Mouse (Mus musculus) liver, embryonic 13.5 days (tissue): ENCODE results near the gene Erf. TPM values are rescaled to one million over a fixed set of nuclear protein-coding genes. Genes with fewer than 3 reads are reported as not detected.

Experiments
- ATAC-seq: fragments of 200-750 bp; cut with Nextera tagmentation; 2 replicates; pipeline ENCODE4 v1.8.0; 2017; ENCODE audit warnings: low read depth, mild to moderate bottlenecking, moderate number of reproducible peaks, moderate library complexity
- DNase-seq: peaks from one replicate; pipeline ENCODE4 v3.0.0; 2022
- H3K27ac ChIP-seq: fragments of 300-500 bp; sonication (generic); 2 replicates; pipeline ENCODE4 v1.5.1; 2015; ENCODE audit warnings: moderate library complexity, mild to moderate bottlenecking, inconsistent platforms
- H3K27me3 ChIP-seq: fragments of 300-500 bp; sonication (generic); 2 replicates; pipeline ENCODE4 v1.6.1; 2015; ENCODE audit warnings: mild to moderate bottlenecking, inconsistent platforms
- H3K36me3 ChIP-seq: fragments of 300-500 bp; sonication (generic); 2 replicates; pipeline ENCODE4 v1.6.1; 2015; ENCODE audit warnings: mild to moderate bottlenecking, inconsistent platforms
- H3K4me1 ChIP-seq: fragments of 300-500 bp; sonication (generic); replicated peaks from 2 replicates; pipeline ENCODE4 v1.6.1; 2015; ENCODE audit warnings: inconsistent platforms
- H3K4me2 ChIP-seq: fragments of 300-500 bp; sonication (generic); 2 replicates; pipeline ENCODE4 v1.6.1; 2015; ENCODE audit warnings: inconsistent platforms, mild to moderate bottlenecking, moderate library complexity
- H3K4me3 ChIP-seq: fragments of 300-500 bp; sonication (generic); replicated peaks from 2 replicates; pipeline ENCODE4 v1.5.1; 2015; ENCODE audit warnings: mild to moderate bottlenecking, inconsistent platforms
- H3K9ac ChIP-seq: fragments of 300-500 bp; sonication (generic); 2 replicates; pipeline ENCODE4 v1.6.1; 2015; ENCODE audit warnings: mild to moderate bottlenecking, inconsistent platforms
- H3K9me3 ChIP-seq: fragments of 300-500 bp; sonication (generic); replicated peaks from 2 replicates; pipeline ENCODE4 v1.6.1; 2016; ENCODE audit warnings: inconsistent platforms
- WGBS: fragments of 180-500 bp; shearing (Covaris S2); methylation state at CpG from one replicate; pipeline ENCODE4 v1.1.7; 2015; ENCODE audit not compliant: insufficient replicate concordance; 5-methylcytosine and 5-hydroxymethylcytosine counted together
- polyA plus RNA-seq: library from polyadenylated mRNA; unstranded; fragments of >200 nt; fragmentation: Nextera tagmentation; extraction: Ambion mirVana; gene quantifications from 2 replicates; pipeline ENCODE4 v1.2.1, GENCODE M21; 2015

The Erf gene
- polyA plus RNA-seq, 1 experiment from 2014 or later = 4.3 TPM

DNA sequence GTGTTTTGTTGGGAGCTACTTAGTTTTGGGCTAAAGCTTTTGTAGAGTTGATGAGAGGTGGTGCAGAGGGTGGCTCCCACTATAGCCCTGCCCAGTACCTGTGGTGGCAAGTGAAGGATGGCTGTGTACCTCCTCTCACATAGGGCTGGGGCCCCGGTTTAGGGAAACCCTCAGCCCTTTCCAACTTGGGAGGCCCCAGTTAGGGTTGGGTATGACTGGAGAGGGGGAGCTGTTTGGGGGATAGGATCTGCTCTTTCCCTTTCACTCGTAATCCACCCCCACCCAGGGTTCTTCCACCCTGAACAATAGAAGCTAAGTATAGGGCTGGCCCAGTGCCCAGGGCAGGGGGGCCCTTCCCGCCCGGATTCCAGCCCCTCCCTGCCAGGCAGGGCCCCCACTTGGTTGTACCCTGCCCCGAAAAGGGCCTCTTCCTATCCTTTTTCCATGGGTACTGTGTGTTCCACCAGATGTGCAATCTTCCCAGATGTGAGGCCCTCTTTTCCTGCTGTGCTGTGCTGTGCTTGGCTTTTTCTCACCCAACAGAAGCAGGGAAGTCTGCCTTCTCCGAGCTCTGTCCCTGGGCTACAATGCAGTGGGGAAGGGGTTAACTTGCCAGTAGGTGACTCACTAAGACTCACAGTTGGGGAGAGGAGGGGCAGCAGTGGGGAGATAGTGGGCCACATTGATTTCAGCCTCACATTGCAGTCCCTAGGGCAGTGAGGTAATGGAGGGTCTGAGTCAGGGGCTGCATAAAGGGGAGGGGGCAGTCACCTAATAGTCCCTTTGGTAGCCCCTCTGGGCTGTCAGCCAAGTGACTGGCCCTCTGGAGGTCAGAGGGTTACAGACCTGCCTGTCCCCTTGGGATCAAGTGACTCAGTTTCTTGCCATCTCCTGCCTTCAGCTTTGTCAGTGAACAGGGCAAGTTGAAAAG lies 29.6 kb upstream of the Erf start:
- peaks cover 89% of the 10 kb centered on the region for H3K4me1 ChIP-seq
- peak overlapping the region; percentile 96 for H3K27ac ChIP-seq
- H3K36me3 ChIP-seq = peaks cover 9% of the 10 kb centered on the region
- H3K4me3 ChIP-seq = peak overlapping the region; percentile 87
- no peak for DNase-seq
- ATAC-seq = no peak
- H3K9me3 ChIP-seq = no peaks in the 10 kb centered on the region
- H3K27me3 ChIP-seq = no peaks in the 10 kb centered on the region
- peak overlapping the region; percentile 99 for H3K4me2 ChIP-seq
- under 1% methylated on average over 6 of the region's 6 CpGs for WGBS
- H3K9ac ChIP-seq = peak overlapping the region; percentile 83

DNA sequence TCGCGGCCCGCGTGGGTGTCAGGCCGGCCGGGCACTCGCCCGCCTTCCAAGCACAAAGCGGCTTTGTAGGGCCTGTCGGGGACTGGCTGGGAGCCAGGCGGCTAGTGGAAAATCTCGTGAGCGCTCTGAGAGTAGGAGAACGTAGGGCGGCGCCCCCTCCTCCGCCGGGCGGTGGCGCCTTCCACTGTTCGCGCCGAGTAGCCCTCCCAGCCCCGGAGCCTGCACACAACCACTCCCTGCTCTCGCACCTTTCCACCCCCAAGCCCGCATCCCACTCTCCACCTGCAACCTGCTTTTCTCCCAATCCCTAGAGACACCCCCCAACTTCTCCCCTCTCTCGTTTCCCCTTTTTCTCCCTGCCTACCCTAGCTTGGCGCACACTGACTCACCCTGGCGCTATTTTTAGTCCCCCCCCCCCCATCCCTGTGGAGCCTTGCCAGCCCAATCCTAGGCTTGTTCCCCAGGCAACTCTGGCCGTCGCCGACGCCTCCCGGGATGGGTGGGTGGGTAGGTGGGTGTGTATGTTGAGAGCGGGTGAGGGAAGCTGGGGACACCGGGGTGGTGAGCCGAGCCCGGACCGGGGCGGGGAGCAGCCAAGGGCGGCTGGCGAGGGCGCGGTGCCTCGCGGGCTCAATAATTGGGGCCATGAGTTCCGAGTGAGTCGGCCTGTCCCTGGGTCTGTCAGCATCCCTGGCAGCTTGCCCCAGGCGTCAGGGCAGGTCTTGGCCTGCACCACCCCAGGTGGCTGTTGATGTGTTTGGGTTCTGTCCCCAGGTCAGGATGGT lies 28.7 kb upstream of the Erf start:
- H3K27me3 ChIP-seq = no peaks in the 10 kb centered on the region
- peaks cover 89% of the 10 kb centered on the region for H3K4me1 ChIP-seq
- H3K9me3 ChIP-seq = no peaks in the 10 kb centered on the region
- DNase-seq (peak; percentile 74), ATAC-seq (peak; percentile 52)
- H3K27ac ChIP-seq = peak overlapping the region; percentile 96
- H3K4me3 ChIP-seq = peak overlapping the region; percentile 87
- H3K36me3 ChIP-seq = 0 out of 2 replicates have a peak, but pooled peaks cover 3% of the 10 kb centered on the region
- 2% methylated on average over 47 of the region's 49 CpGs for WGBS
- peak overlapping the region; percentile 99 for H3K4me2 ChIP-seq
- peak overlapping the region; percentile 83 for H3K9ac ChIP-seq

DNA sequence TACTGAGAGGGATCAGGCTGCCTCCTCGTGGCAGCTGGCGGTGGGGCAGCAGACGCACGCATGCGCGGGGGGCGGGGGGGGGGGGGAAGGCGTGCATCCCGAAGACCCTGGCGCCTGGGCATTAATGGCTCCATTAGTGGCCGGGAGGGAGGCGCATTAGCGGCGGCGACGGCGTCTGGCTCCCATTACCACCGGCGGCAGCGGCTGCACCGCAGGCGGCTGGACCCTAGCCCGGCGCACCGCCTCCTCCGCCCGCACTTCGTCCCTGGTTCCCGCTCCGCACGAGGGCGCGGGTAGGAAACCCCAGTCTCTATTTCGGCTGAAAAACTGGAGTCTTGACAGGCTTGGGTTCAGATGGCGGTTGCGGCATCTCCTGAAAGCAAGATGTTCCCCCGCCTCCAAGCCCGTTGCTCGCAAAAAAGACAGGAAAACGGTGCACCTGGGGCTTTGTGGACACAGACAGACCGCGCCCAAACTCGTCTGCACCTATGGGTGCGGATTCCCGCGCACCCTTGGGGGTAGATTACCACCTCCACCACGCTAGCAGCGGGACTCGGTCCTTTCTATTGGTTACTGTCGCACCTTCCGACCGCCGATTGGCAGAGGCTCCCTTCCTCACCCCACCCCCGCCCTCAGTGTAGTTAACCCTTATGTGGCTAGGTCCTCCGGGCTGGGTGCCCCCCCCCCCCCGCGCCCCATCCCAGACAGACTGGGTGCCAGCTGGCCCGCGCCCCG lies 27.9 kb upstream of the Erf start:
- no peaks in the 10 kb centered on the region for H3K9me3 ChIP-seq
- H3K4me1 ChIP-seq = peaks cover 89% of the 10 kb centered on the region
- ATAC-seq (peak; percentile 66), DNase-seq (peak; percentile 87)
- peak overlapping the region; percentile 99 for H3K4me2 ChIP-seq
- WGBS = under 1% methylated on average over 59 of the region's 60 CpGs
- H3K27me3 ChIP-seq = no peaks in the 10 kb centered on the region
- H3K36me3 ChIP-seq = 0 out of 2 replicates have a peak, but pooled peaks cover 3% of the 10 kb centered on the region
- peak overlapping the region; percentile 87 for H3K4me3 ChIP-seq
- peak overlapping the region; percentile 83 for H3K9ac ChIP-seq
- peak overlapping the region; percentile 96 for H3K27ac ChIP-seq

DNA sequence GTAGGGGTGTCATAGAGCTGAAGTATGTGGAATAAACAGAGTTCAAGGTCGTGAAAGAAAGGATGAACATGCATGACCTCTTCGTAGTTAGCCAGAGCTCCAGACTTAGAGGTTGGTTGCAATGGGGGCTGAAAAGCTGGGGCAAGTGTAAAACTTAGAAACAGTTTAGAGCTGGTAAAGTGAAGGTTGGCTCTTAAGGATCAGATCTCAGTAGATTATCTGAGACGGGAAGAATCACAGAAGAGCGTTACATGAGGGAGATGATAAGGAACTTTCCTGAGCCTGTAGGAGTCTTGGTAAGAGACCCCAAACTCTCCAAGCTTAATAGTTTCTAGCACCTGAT lies 27.4 kb upstream of the Erf start:
- peaks cover 89% of the 10 kb centered on the region for H3K4me1 ChIP-seq
- peaks cover 8% of the 10 kb centered on the region for H3K36me3 ChIP-seq
- H3K9ac ChIP-seq = peak overlapping the region; percentile 83
- 8% methylated on average over 4 of the region's 4 CpGs for WGBS
- no peaks in the 10 kb centered on the region for H3K9me3 ChIP-seq
- peak overlapping the region; percentile 96 for H3K27ac ChIP-seq
- ATAC-seq (no peak), DNase-seq (no peak)
- peak overlapping the region; percentile 87 for H3K4me3 ChIP-seq
- H3K27me3 ChIP-seq = no peaks in the 10 kb centered on the region
- H3K4me2 ChIP-seq = peak overlapping the region; percentile 99

DNA sequence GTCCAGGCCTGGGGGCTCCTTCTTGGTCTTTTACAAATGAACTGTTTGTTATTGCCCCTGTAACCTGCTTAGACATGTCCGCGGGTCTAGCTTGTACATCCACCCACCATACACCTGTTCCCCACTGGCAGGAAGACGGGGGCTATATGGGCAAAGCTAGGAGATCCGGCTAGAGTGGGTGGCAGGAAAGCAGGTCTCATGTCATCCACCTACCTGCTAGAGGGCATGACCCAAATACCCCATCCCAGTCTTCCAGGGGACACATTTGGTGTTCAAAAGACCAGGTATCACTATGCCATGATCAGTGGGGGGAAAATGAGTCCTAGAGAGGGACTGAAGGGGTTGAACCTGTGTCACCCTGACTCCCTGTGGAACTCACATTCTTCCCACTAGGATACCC lies 26.8 kb upstream of the Erf start:
- no peak for DNase-seq
- peak overlapping the region; percentile 96 for H3K27ac ChIP-seq
- H3K4me3 ChIP-seq = peak overlapping the region; percentile 87; the same call in 1 of the 2 replicates
- peak overlapping the region; percentile 83 for H3K9ac ChIP-seq
- H3K4me1 ChIP-seq = peaks cover 90% of the 10 kb centered on the region
- H3K27me3 ChIP-seq = no peaks in the 10 kb centered on the region
- H3K9me3 ChIP-seq = no peaks in the 10 kb centered on the region
- peaks cover 14% of the 10 kb centered on the region for H3K36me3 ChIP-seq
- H3K4me2 ChIP-seq = peak overlapping the region; percentile 99
- WGBS = 89% methylated on average over 4 of the region's 4 CpGs
- ATAC-seq = no peak

DNA sequence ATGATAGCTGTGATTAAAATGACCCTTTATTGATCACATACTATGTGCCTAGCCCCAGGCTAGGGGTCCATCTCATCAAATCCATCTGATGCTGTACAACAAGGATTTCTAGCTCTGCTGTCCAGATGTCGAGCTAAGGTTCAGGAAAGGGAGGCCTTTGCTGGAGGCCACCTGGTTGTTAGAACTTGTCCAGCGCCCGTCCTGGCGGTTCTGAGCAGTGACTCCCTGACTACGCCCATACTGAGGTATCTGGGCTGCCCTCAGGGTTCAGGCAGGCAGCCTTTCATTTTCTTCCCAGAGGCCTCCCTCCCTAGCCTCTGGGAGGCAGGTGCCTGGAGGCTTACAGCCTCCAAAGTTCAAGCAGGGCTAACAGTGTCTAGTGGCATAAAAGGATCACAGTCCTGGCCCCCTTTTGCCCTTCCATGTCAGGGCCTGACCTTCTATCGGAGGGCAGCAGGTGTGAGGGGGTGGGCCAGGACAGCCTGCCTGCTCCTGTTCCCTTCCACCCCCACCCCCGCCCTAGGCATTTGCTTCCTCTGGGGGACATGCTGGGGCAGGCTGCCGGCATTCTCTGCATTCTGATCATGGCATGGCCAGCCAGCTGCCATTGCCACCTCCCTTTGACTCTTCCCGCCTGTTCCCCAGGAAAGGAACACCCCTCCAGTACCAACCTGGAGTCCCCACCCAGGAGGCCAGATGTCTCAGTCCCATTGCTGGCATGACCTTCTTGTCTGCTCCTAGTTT lies 25.2 kb upstream of the Erf start:
- Histone ChIP-seq H3K36me3 (peaks cover 30% of the 10 kb centered on the region), H3K4me2 (peak overlapping the region; percentile 61), H3K9ac (peak overlapping the region; percentile 83), H3K4me1 (peaks cover 97% of the 10 kb centered on the region), H3K27me3 (no peaks in the 10 kb centered on the region), H3K27ac (peak overlapping the region; percentile 96), H3K4me3 (no peak overlapping the region), H3K9me3 (no peaks in the 10 kb centered on the region)
- no peak for ATAC-seq
- no peak for DNase-seq
- WGBS = 64% methylated on average over 9 of the region's 9 CpGs

DNA sequence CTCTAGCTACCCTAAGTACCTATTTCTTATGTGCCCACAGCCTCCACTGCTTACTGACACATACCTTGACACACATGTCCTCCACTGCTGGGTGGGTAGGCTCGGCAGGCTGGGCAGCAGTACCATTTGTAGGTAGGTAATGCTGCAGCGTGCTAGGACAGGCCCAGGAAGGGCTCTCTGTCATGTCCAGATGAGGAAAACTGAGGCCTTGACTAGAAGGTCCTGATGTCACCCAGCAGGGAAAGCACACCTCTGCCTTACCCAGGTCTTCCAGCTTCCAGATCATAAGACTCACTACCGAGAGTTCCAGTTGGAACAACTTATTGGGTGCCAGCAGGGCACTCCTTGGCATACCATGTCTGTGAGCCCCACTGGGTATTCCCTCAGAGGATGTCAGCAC lies 24.4 kb upstream of the Erf start:
- Histone ChIP-seq H3K4me2 (peak overlapping the region; percentile 61), H3K4me3 (peak overlapping the region; percentile 7; the same call in 1 of the 2 replicates)
- ATAC-seq = no peak

DNA sequence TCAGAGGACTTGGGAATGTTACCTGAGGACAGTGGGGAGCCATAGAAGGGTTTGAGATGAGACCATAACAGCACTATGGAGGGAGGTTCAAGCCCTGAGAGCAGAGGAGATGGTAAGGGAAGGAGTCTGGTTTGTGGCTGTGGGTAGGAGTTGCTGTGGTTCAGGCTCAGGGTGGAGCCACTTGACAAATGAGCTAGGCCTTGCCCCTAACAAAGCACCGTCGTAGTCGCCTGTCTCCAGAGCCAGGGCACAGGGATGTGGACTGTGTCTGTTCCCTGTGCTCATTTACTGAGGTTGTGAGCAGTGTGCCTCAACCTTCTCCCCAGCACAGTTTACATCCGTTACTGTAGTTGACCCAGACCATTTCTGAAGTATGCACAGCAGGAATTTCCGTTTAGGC lies 24.0 kb upstream of the Erf start:
- no peak for DNase-seq
- H3K4me1 ChIP-seq = peaks cover 97% of the 10 kb centered on the region
- H3K36me3 ChIP-seq = peaks cover 33% of the 10 kb centered on the region
- H3K27ac ChIP-seq = peak overlapping the region; percentile 96
- peak overlapping the region; percentile 83 for H3K9ac ChIP-seq
- no peaks in the 10 kb centered on the region for H3K9me3 ChIP-seq
- ATAC-seq = 0 out of 2 replicates have a peak, but pooled peaks have one; percentile 13
- peak overlapping the region; percentile 23 for H3K4me3 ChIP-seq
- no peaks in the 10 kb centered on the region for H3K27me3 ChIP-seq
- WGBS = 33% methylated on average over 5 of the region's 5 CpGs
- peak overlapping the region; percentile 61 for H3K4me2 ChIP-seq

More for the DNA sequence above, 24.4 kb upstream of the Erf start:
- Histone ChIP-seq H3K27me3 (no peaks in the 10 kb centered on the region), H3K36me3 (peaks cover 33% of the 10 kb centered on the region), H3K9ac (peak overlapping the region; percentile 83), H3K9me3 (no peaks in the 10 kb centered on the region), H3K27ac (peak overlapping the region; percentile 96), H3K4me1 (peaks cover 97% of the 10 kb centered on the region)
- WGBS = 88% methylated on average over 3 of the region's 3 CpGs
- DNase-seq = no peak

DNA sequence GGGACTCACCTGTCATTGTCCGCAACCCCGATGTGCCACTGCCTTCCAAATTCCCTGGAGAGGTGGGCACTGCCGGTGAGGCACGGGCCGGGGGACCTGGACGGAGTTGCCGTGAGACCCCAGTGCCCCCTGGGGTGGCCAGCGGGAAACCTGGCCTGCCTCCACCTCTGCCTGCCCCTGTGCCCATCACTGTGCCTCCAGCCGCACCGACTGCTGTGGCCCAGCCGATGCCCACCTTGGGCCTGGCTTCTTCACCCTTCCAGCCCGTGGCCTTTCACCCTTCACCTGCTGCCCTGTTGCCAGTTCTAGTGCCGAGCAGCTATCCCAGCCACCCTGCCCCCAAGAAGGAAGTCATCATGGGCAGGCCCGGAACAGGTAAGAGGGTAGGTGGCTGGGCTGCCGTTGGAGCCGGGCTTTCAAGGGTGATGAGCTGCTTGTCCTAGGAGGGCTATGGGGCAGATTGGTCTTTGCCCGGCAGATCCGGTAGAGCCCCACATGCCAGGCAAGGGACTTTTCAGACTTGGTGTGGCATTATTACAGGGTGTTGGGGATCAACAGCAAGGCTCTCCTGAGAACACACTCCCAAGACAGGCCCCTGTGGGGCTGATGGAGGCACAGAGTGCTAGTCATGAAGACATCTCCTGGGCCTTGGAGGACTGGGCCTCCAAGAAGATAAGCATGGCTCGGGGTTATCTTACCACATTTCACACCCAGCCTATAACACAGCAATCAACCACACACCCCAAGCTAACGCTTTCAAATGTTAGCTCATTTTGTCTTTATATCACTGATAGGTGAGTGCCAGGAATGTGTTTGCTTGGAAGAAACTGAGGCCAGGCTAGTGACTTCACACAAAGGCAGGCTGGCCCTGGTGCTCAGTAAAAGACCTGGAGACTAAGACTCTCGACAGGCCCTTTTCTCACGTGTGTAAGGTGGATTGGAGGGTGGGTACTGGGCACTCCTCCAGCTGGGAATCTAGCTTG lies 23.0 kb upstream of the Erf start:
- ATAC-seq (peak; percentile 81), DNase-seq (peak; percentile 61)
- H3K9me3 ChIP-seq = no peaks in the 10 kb centered on the region
- H3K9ac ChIP-seq = peak overlapping the region; percentile 83
- peaks cover 33% of the 10 kb centered on the region for H3K36me3 ChIP-seq
- H3K4me2 ChIP-seq = peak overlapping the region; percentile 61
- peaks cover 98% of the 10 kb centered on the region for H3K4me1 ChIP-seq
- H3K27ac ChIP-seq = peak overlapping the region; percentile 96
- H3K4me3 ChIP-seq = peak overlapping the region; percentile 27
- 68% methylated on average over 22 of the region's 22 CpGs for WGBS
- H3K27me3 ChIP-seq = no peaks in the 10 kb centered on the region
